Mouse (Mus musculus) megakaryocyte progenitor cell, adult 5-6 weeks (primary cell): Measurements from ENCODE around the gene Tomt. TPM values are rescaled to one million over a fixed set of nuclear protein-coding genes. Genes with fewer than 3 reads are reported as not detected.

Experiments used
- ATAC-seq: replicated peaks from 2 replicates; pipeline ENCODE4 v1.8.0; 2016; ENCODE audit warnings: mild to moderate bottlenecking, moderate TSS enrichment, inconsistent platforms; ENCODE audit not compliant: poor library complexity
- total RNA-seq, 2 experiments: library from RNA; stranded (forward) in 1 of 2; stranded (reverse) in 1 of 2; fragments of 157-497, 149-512 nt in 1 of 2; fragments of 200-1000 nt in 1 of 2; gene quantifications; 2 replicates each; pipeline versions ENCODE4 v1.2.3 to v1.2.4; 2015 to 2017

The Tomt gene
- total RNA-seq, 2 experiments from 2014 or later, result not detected

GRCm38 (mm10) chr7:101902846-101903245 lies 3.3 kb downstream of the Tomt start:
- ATAC-seq, result no peak

GRCm38 (mm10) chr7:101901969-101902368 lies 4.2 kb downstream of the Tomt start:
- ATAC-seq, result no peak

- ATAC-seq, result no peak
Measured at GRCm38 (mm10) chr7:101900331-101901097, 5.6 kb downstream of the Tomt start.

- ATAC-seq, result peak; percentile 93
Measured at GRCm38 (mm10) chr7:101896104-101897066, 9.8 kb downstream of the Tomt start.

- no peak for ATAC-seq
Measured at GRCm38 (mm10) chr7:101895695-101896094, 10.5 kb downstream of the Tomt start.

GRCm38 (mm10) chr7:101888460-101888859 lies 17.7 kb downstream of the Tomt start:
- ATAC-seq, result no peak

GRCm38 (mm10) chr7:101886274-101886673 lies 19.9 kb downstream of the Tomt start:
- no peak for ATAC-seq

- peak; percentile 50; the same call in 1 of the 2 replicates for ATAC-seq
Measured at GRCm38 (mm10) chr7:101884160-101884559, 22.0 kb downstream of the Tomt start.

GRCm38 (mm10) chr7:101882413-101883154 lies 23.6 kb downstream of the Tomt start:
- no peak for ATAC-seq

GRCm38 (mm10) chr7:101880855-101881254 lies 25.3 kb downstream of the Tomt start:
- ATAC-seq, result peak; percentile 26; the same call in 1 of the 2 replicates

GRCm38 (mm10) chr7:101875978-101876377 lies 30.2 kb downstream of the Tomt start:
- ATAC-seq, result no peak

- ATAC-seq, result peak; percentile 57
Measured at GRCm38 (mm10) chr7:101871296-101871695, 34.9 kb downstream of the Tomt start.

GRCm38 (mm10) chr7:101870629-101871028 lies 35.5 kb downstream of the Tomt start, which contains the start of gene Folr1:
Gene Folr1, minus strand, starts transcription at chr7:101870788.
- no peak for ATAC-seq

GRCm38 (mm10) chr7:101869163-101869500 lies 37.0 kb downstream of the Tomt start:
- no peak for ATAC-seq

GRCm38 (mm10) chr7:101868241-101869162 lies 37.7 kb downstream of the Tomt start:
- ATAC-seq, result peak; percentile 69

- no peak for ATAC-seq
Measured at GRCm38 (mm10) chr7:101867482-101867881, 38.7 kb downstream of the Tomt start.

GRCm38 (mm10) chr7:101866491-101867265 lies 39.5 kb downstream of the Tomt start:
- no peak for ATAC-seq

- no peak for ATAC-seq
Measured at GRCm38 (mm10) chr7:101863415-101863814, 42.7 kb downstream of the Tomt start, which contains the start of gene Anapc15. Gene Anapc15, plus strand, starts transcription at chr7:101863715.

- no peak for ATAC-seq
Measured at GRCm38 (mm10) chr7:101862291-101862690, 43.9 kb downstream of the Tomt start.
